Comparison of ENCODE assay signal across 22 mouse cellular contexts in genomic region chr2:114135777-114136176, GRCm38 (mm10).
"Had no signal": no experiment of that assay in that cellular context is flagged by ENCODE, and none has a peak within 500 bp of the region (broad histone marks: within the 10 kb centered on the region; RNA-seq: fewer than 3 reads in every experiment).

No protein-coding gene starts in this region.

- H3K4me1 ChIP-seq: kidney, embryonic 15.5 days; liver, embryonic 13.5 days; neural tube, embryonic 12.5 days; neural tube, embryonic 15.5 days; stomach, embryonic 15.5 days had no signal

- H3K9ac ChIP-seq: kidney, embryonic 15.5 days; liver, embryonic 13.5 days; neural tube, embryonic 12.5 days; neural tube, embryonic 15.5 days; stomach, embryonic 15.5 days had no signal

- H3K27ac ChIP-seq: kidney, embryonic 15.5 days; left cerebral cortex, adult 2 months; liver, embryonic 13.5 days; neural tube, embryonic 12.5 days; neural tube, embryonic 15.5 days; stomach, embryonic 15.5 days had no signal

- H3K27me3 ChIP-seq: kidney, embryonic 15.5 days; liver, embryonic 13.5 days; neural tube, embryonic 12.5 days; neural tube, embryonic 15.5 days; stomach, embryonic 15.5 days had no signal

- H3K9me3 ChIP-seq: kidney, embryonic 15.5 days; liver, embryonic 13.5 days; neural tube, embryonic 12.5 days; neural tube, embryonic 15.5 days; stomach, embryonic 15.5 days had no signal

- H3K4me2 ChIP-seq: kidney, embryonic 15.5 days; liver, embryonic 13.5 days; midbrain, embryonic 11.5 days; neural tube, embryonic 12.5 days; neural tube, embryonic 15.5 days; stomach, embryonic 15.5 days had no signal

- DNase-seq: kidney, adult 11 months; kidney, adult 8-10 months; kidney, postnatal 10 days; kidney, postnatal 36 days; layer of hippocampus, postnatal 36 days; liver; liver, embryonic 13.5 days; lung, adult 2 months; lung, postnatal 14 days; lung, postnatal 4 days; midbrain, embryonic 14.5 days; right cerebral cortex, adult 18-20 months; right cerebral cortex, postnatal 14 days; right cerebral cortex, postnatal 4 days; spleen, adult 18-20 months; thymus, postnatal 36 days had no signal

- H3K4me3 ChIP-seq: kidney, embryonic 15.5 days; left cerebral cortex, adult 2 months; liver, embryonic 13.5 days; neural tube, embryonic 12.5 days; neural tube, embryonic 15.5 days; stomach, embryonic 15.5 days had no signal
